Mouse (Mus musculus): ENCODE results near the gene Card9. TPM values are rescaled to one million over a fixed set of nuclear protein-coding genes. Genes with fewer than 3 reads are reported as not detected.

Card9 gene
- polyA plus RNA-seq (2015; fragmentation: Illumina TruSeq; extraction: RNeasy Lipid Tissue Mini Kit (QIAGEN cat#74804); ENCODE audit: insufficient read depth, low read depth, low replicate concordance): 1.7 TPM

DNA sequence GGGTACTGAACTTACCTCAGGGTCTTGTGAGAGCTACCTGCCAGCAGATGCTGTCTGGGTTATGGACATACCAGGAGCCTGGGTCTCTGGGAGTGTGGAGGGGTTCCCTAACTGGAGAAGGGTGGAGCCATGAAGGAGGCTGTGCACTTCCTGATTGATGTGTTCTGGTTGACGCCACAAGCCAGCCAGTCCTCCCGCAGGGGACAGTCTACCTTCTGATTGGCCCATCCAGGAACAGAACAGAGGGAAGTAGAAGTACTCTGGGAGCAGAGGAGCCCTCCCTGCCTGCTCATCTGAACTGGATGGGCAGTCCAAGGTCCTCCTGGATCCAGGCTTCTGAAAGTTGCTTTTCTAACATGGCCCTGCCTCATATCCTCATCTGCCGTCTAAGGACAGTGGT lies at the start of gene Card9:
Gene Card9, minus strand, starts transcription at position 147 of the 400 bp plus-strand sequence.

DNA sequence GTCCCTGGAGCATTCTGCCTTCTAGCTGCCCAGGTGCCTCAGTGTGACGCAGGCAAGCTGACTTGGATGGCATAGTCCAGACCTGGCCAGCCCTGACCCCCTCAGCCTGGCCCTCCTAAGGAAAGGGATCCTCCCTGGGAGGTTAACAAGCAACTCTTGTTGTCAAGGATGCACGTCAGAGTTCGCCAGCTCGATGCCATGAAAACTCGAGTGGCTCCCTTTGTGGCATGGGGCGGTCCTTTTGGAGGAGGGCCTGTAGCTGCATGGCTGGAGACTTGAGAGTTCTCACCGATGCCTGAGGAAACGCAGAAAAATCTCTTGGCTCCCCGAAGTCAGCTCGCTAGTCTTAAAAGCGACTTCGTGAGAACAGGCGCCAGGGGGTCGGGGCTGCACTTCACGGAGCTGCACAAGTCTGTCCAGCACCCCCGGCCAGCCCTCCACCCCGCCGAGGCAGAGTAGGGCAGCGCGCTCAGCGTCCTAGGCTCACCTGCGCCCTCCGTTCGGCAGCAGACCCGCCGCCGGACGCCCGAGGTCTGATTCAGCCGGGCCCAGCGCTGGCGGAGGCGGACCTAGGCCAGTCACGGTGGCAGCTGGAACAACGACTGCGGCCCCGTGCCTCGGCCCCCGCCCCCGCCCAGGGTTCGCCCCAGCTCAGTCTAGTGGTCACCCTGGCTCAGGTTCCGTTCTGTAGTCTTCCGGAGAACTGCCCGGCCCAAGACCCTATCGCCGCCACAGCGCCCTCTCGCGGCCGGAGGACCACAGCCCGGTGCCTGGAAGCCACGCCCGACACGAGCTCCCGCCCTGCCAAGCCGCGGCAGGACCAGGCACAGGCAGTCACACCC lies 48.0 kb upstream of the Card9 start, which contains the start of gene Inpp5e:
Gene Inpp5e, minus strand, starts transcription at position 689 of the 842 bp plus-strand sequence.

DNA sequence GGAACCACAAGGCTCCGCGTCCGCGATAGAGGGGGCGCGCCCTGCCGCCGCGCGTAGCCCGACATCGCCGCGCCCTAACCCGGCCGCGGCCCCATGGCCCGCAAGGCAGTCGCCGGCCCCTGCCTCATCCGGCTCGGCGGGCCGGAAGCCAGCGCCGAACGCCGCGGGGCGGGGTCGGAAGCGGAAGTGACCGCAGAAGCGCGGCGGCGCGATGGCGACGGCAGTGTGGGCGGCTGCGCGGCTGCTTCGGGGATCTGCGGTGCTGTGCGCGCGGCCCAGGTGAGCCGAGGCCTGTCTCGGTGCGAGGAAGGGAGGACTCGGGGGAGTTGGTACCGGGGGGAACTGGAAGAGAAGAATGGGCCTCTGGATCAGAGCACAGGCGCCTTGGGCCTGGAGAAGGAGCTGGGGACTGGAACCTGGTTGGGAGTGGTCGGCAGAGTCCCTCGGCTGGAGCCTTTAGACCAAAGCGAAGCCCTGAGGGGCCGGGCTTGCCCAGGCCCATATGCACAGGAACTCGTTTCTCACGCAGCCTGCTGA lies 28.5 kb upstream of the Card9 start, which contains the start of the genes Entr1 and Pmpca:
Gene Entr1, minus strand, starts transcription at position 163 of the 537 bp plus-strand sequence.
Gene Pmpca, plus strand, starts transcription at position 186 of the 537 bp plus-strand sequence.

DNA sequence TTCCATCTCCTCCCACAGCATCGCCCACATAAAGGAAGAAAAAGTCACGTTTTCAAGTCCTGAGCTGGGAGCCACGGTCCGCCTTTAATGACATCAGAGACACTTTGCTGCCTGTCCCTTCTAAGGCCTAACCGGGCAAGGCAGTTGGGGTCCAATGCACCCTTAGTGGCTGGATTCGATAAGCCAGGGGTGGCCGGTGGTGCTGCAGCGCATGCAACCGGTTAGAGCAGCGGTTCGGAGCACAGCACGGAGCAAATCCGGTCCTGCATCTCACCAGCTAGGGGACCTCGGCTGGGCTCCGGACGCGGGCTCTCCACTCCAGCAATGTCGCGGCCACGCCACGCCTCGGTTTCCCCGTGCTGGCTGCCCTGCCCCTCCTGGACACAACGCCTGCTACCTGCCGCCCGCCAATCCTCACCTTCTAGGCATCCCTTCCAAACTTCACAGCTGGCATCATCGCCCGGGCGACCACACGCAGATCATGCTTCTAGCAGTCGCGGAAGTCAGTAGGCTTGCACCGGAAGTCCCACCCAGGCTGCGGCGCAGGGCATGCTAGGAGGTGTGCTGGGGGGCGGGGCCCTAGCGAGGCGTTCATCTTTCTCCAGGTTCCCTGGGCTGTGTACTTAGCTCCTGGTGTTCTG lies 19.5 kb upstream of the Card9 start, which contains the start of gene Snapc4:
Gene Snapc4, minus strand, starts transcription at position 523 of the 641 bp plus-strand sequence.

DNA sequence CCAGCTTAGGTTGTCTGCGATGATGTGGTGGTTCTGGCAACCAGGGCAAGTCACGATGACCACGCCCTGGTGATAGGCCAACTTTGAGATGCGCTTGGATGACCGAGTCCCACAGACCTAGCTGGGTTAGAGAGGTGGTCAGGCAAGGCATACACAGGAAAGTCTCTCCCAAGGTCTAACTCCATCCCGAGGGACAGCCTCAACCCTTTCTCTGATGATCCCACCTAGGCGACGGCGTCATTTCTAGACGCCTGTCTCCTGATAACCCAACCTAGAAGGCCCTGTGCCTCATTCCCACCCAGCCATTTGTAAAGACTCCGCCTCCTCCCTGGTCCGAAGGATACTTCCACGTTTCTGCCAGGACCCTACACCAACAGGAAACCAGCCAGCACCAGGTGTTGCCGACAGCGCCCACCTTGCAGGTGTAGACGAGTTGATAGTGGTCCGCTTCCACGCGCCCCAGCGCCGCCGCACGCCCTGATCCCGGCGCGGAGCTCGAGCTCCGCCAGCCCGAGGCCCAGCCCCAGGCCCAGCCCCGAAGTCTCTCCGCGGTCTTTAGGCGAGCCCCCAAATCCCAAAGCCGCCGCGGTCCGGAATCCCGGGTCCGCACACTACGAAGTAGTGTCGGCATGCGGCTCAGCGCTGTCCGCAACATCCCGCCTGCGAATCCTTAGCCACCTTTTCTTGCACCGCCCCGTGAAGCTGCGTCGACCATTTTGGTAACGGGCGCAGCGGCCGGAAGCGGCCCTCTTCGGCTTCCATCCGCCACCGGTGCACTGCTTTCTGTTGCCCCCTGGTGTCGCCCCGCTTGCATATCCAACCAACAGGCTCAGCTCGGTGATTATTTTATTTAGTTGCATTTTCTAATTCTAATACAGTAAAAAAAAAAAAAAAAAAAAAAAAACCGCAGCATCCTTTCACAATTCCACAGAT lies 9.1 kb downstream of the Card9 start, which contains the start of gene Dnlz:
Gene Dnlz, minus strand, starts transcription at position 753 of the 933 bp plus-strand sequence.

DNA sequence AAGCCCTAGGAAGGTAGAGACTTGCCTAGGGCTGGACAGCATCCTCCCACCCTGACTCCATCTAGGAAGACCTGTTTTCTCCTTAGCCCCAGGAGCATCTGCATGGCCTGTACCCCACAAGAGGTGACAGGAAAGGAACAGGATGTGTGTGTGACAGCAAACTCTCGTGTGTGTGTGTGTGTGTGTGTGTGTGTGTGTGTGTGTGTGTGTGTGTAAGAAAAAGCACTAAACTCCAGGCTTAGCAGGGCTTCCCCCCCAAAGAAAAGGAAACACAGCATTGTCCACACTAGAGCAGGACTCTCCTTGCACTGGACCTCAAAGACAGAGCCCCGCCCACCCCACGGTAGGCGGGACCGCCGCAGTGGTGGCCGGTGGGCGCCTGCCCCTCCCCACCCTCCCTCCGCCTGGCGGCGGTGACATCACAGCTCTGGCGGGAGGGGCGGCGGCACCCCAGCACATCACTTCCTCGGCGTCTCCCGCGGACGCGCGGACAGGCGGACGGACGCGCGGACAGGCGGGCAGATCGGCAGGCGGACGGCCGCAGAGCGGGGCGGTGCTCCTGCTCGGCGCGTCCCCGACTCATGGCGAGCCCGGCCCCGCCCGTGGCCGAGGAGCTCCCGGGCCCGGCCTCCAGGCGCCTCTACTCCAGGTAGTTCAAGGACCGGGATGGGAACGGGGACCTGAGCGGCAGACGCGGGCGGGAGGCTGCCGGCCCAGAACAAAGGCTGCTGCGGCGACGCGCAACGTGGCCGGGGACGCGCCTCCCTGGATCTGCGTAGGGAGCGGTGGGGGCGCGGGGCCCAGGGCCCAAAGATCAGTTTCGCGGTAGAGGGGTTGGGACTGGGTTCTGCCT lies 45.4 kb downstream of the Card9 start, which contains the start of gene Gpsm1:
Gene Gpsm1, plus strand, starts transcription at position 444 of the 853 bp plus-strand sequence.

Other genes with a start within 250 kb of the Card9 start
- gene Nacc2, start 237.7 kb downstream of the Card9 start, polyA plus RNA-seq (2015; fragmentation: Illumina TruSeq; extraction: RNeasy Lipid Tissue Mini Kit (QIAGEN cat#74804); ENCODE audit: insufficient read depth, low read depth, low replicate concordance): 5.5 TPM
- gene Lhx3, start 152.6 kb downstream of the Card9 start, polyA plus RNA-seq (2015; fragmentation: Illumina TruSeq; extraction: RNeasy Lipid Tissue Mini Kit (QIAGEN cat#74804); ENCODE audit: insufficient read depth, low read depth, low replicate concordance): 0.55 TPM
- 15.2 TPM for gene Qsox2, start 123.4 kb downstream of the Card9 start, polyA plus RNA-seq (2015; fragmentation: Illumina TruSeq; extraction: RNeasy Lipid Tissue Mini Kit (QIAGEN cat#74804); ENCODE audit: insufficient read depth, low read depth, low replicate concordance)
- 0.30 TPM for gene Ccdc187, start 66.4 kb downstream of the Card9 start, polyA plus RNA-seq (2015; fragmentation: Illumina TruSeq; extraction: RNeasy Lipid Tissue Mini Kit (QIAGEN cat#74804); ENCODE audit: insufficient read depth, low read depth, low replicate concordance)
- gene Gpsm1, start 45.4 kb downstream of the Card9 start, polyA plus RNA-seq (2015; fragmentation: Illumina TruSeq; extraction: RNeasy Lipid Tissue Mini Kit (QIAGEN cat#74804); ENCODE audit: insufficient read depth, low read depth, low replicate concordance): 23.9 TPM
- gene Dnlz, start 8.8 kb downstream of the Card9 start, polyA plus RNA-seq (2015; fragmentation: Illumina TruSeq; extraction: RNeasy Lipid Tissue Mini Kit (QIAGEN cat#74804); ENCODE audit: insufficient read depth, low read depth, low replicate concordance): 4.9 TPM
- 22.5 TPM for gene Snapc4, start 19.7 kb upstream of the Card9 start, polyA plus RNA-seq (2015; fragmentation: Illumina TruSeq; extraction: RNeasy Lipid Tissue Mini Kit (QIAGEN cat#74804); ENCODE audit: insufficient read depth, low read depth, low replicate concordance)
- 38.2 TPM for gene Entr1, start 28.4 kb upstream of the Card9 start, polyA plus RNA-seq (2015; fragmentation: Illumina TruSeq; extraction: RNeasy Lipid Tissue Mini Kit (QIAGEN cat#74804); ENCODE audit: insufficient read depth, low read depth, low replicate concordance)
- 14.2 TPM for gene Pmpca, start 28.4 kb upstream of the Card9 start, polyA plus RNA-seq (2015; fragmentation: Illumina TruSeq; extraction: RNeasy Lipid Tissue Mini Kit (QIAGEN cat#74804); ENCODE audit: insufficient read depth, low read depth, low replicate concordance)
- 4.4 TPM for gene Inpp5e, start 48.3 kb upstream of the Card9 start, polyA plus RNA-seq (2015; fragmentation: Illumina TruSeq; extraction: RNeasy Lipid Tissue Mini Kit (QIAGEN cat#74804); ENCODE audit: insufficient read depth, low read depth, low replicate concordance)
- gene Sec16a, start 84.3 kb upstream of the Card9 start, polyA plus RNA-seq (2015; fragmentation: Illumina TruSeq; extraction: RNeasy Lipid Tissue Mini Kit (QIAGEN cat#74804); ENCODE audit: insufficient read depth, low read depth, low replicate concordance): 18.6 TPM
- 9.8 TPM for gene Notch1, start 155.7 kb upstream of the Card9 start, polyA plus RNA-seq (2015; fragmentation: Illumina TruSeq; extraction: RNeasy Lipid Tissue Mini Kit (QIAGEN cat#74804); ENCODE audit: insufficient read depth, low read depth, low replicate concordance)
- gene Egfl7, start 219.1 kb upstream of the Card9 start, polyA plus RNA-seq (2015; fragmentation: Illumina TruSeq; extraction: RNeasy Lipid Tissue Mini Kit (QIAGEN cat#74804); ENCODE audit: insufficient read depth, low read depth, low replicate concordance): 141 TPM
- gene Gm20532, start 225.7 kb upstream of the Card9 start, polyA plus RNA-seq (2015; fragmentation: Illumina TruSeq; extraction: RNeasy Lipid Tissue Mini Kit (QIAGEN cat#74804); ENCODE audit: insufficient read depth, low read depth, low replicate concordance): not detected
- gene Agpat2, start 243.5 kb upstream of the Card9 start, polyA plus RNA-seq (2015; fragmentation: Illumina TruSeq; extraction: RNeasy Lipid Tissue Mini Kit (QIAGEN cat#74804); ENCODE audit: insufficient read depth, low read depth, low replicate concordance): 12.9 TPM